ENCODE assay signal across 8 mouse cellular contexts in the genomic region with DNA sequence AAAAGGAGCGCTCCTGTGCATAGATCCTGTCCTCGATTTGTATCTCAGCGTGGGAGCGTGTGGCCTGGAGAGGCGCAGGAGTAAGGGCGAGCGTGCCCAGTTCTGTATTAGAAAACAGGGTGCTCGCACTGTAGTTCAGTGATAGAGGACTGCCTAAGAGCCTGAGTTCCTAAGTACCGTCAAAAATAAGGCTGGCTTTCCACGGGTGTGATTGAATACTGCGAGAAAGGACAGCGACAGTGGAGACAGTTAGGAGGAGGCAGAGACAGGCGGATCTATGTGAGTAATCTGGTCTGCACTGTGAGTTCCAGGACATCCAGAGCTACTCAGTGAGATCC. TPM values are rescaled to one million over a fixed set of nuclear protein-coding genes. Genes with fewer than 3 reads are reported as not detected.
DNase-seq lines count a peak whose midpoint lies in the region; ATAC-seq and TF ChIP-seq lines count a peak whose summit lies in the region.

No protein-coding gene starts in this region.

- ATAC-seq in heart, embryonic 11.5 days (replicated peaks; ENCODE audit: insufficient number of reproducible peaks, low FRiP score, low TSS enrichment), result no peak
- ATAC-seq in forebrain, embryonic 16.5 days, result no peak
- ATAC-seq in liver, embryonic 16.5 days (ENCODE audit: low read depth), result no peak
- no peak for ATAC-seq in erythroid progenitor cell, adult 5-6 weeks (replicated peaks; ENCODE audit: low FRiP score, poor library complexity, severe bottlenecking)

- H3K9ac ChIP-seq in heart, embryonic 11.5 days (ENCODE audit: low read depth, low read length), result no peak overlapping the region
- peak overlapping the region; percentile 63 for H3K9ac ChIP-seq in forebrain, embryonic 16.5 days (replicated peaks; ENCODE audit: low read depth, low read length)
- H3K9ac ChIP-seq in liver, embryonic 16.5 days (ENCODE audit: low read depth, low read length), result peak overlapping the region; percentile 45; the same call in 1 of the 2 replicates

- WGBS in heart, embryonic 11.5 days (ENCODE audit: insufficient replicate concordance), result 2% methylated on average over 13 of the region's 13 CpGs
- 2% methylated on average over 13 of the region's 13 CpGs for WGBS in forebrain, embryonic 16.5 days
- WGBS in liver, embryonic 16.5 days (ENCODE audit: insufficient replicate concordance), result 2% methylated on average over 13 of the region's 13 CpGs

- no peaks in the 10 kb centered on the region for H3K36me3 ChIP-seq in heart, embryonic 11.5 days (ENCODE audit: control insufficient read depth, insufficient read depth, low read length)
- H3K36me3 ChIP-seq in E14TG2a.4 (ENCODE audit: insufficient read depth, low read length), result no peaks in the 10 kb centered on the region
- no peaks in the 10 kb centered on the region for H3K36me3 ChIP-seq in forebrain, embryonic 16.5 days (ENCODE audit: control insufficient read depth, insufficient read depth)
- H3K36me3 ChIP-seq in liver, embryonic 16.5 days (ENCODE audit: control insufficient read depth, insufficient read depth), result no peaks in the 10 kb centered on the region

- no peaks in the 10 kb centered on the region for H3K4me1 ChIP-seq in heart, embryonic 11.5 days (ENCODE audit: control insufficient read depth, insufficient read depth, low read length)
- H3K4me1 ChIP-seq in E14TG2a.4 (replicated peaks; ENCODE audit: low read depth, low read length), result peaks cover 48% of the 10 kb centered on the region
- H3K4me1 ChIP-seq in forebrain, embryonic 16.5 days (replicated peaks; ENCODE audit: control insufficient read depth, insufficient read depth, low read length), result peaks cover 10% of the 10 kb centered on the region
- peaks cover 40% of the 10 kb centered on the region for H3K4me1 ChIP-seq in liver, embryonic 16.5 days (ENCODE audit: control insufficient read depth, low read depth, low read length)

- H3K9me3 ChIP-seq in heart, embryonic 11.5 days (replicated peaks; ENCODE audit: control insufficient read depth, low read length), result no peaks in the 10 kb centered on the region
- no peaks in the 10 kb centered on the region for H3K9me3 ChIP-seq in E14TG2a.4 (ENCODE audit: low read length)
- H3K9me3 ChIP-seq in forebrain, embryonic 16.5 days (ENCODE audit: control insufficient read depth, low read length), result no peaks in the 10 kb centered on the region
- no peaks in the 10 kb centered on the region for H3K9me3 ChIP-seq in liver, embryonic 16.5 days (replicated peaks; ENCODE audit: control insufficient read depth, low read length)

- H3K27ac ChIP-seq in heart, embryonic 11.5 days (ENCODE audit: low read depth, low read length), result no peak overlapping the region
- H3K27ac ChIP-seq in forebrain, embryonic 16.5 days (ENCODE audit: low read length), result no peak overlapping the region
- H3K27ac ChIP-seq in liver, embryonic 16.5 days (ENCODE audit: low read length), result no peak overlapping the region

- TF ChIP-seq CTCF in E14TG2a.4 (conservative IDR thresholded peaks at IDR 0.05; ENCODE audit: low read length), result no peak

- peak overlapping the region; percentile 54 for H3K4me3 ChIP-seq in heart, embryonic 11.5 days (ENCODE audit: low read depth, low read length)
- H3K4me3 ChIP-seq in E14TG2a.4 (replicated peaks; ENCODE audit: low read length), result peak overlapping the region; percentile 89
- H3K4me3 ChIP-seq in forebrain, embryonic 16.5 days (replicated peaks; ENCODE audit: low read length), result peak overlapping the region; percentile 71
- H3K4me3 ChIP-seq in liver, embryonic 16.5 days (ENCODE audit: low read depth, low read length), result peak overlapping the region; percentile 71

- DNase-seq in heart, adult 9 months (ENCODE audit: low spot score in 2 of 2), result no peak
- DNase-seq in adrenal gland, adult (ENCODE audit: inconsistent age in 2 of 2, low spot score in 1 of 2), result no peak
- DNase-seq in adrenal gland, postnatal 25 days, result no peak

- peak overlapping the region; percentile 91 for H3K4me2 ChIP-seq in heart, embryonic 11.5 days
- peak overlapping the region; percentile 99 for H3K4me2 ChIP-seq in forebrain, embryonic 16.5 days (ENCODE audit: low read length)
- H3K4me2 ChIP-seq in liver, embryonic 16.5 days (ENCODE audit: low read depth, low read length), result peak overlapping the region; percentile 98

- H3K27me3 ChIP-seq in heart, embryonic 11.5 days (ENCODE audit: control insufficient read depth, insufficient read depth, low read length), result peaks cover 8% of the 10 kb centered on the region
- peaks cover 55% of the 10 kb centered on the region for H3K27me3 ChIP-seq in E14TG2a.4 (ENCODE audit: insufficient read depth, low read length)
- no peaks in the 10 kb centered on the region; the same call in 1 of the 2 replicates for H3K27me3 ChIP-seq in forebrain, embryonic 16.5 days (replicated peaks; ENCODE audit: control insufficient read depth, insufficient read depth, low read length)
- H3K27me3 ChIP-seq in liver, embryonic 16.5 days (ENCODE audit: control insufficient read depth, insufficient read depth, low read depth, low read length), result no peaks in the 10 kb centered on the region

RNA-seq across cellular contexts. Expression of a gene that starts 0.3 kb away (rescaled TPM):
- polyA plus RNA-seq in heart, embryonic 11.5 days (2014; fragmentation: Nextera tagmentation; extraction: Ambion mirVana), result 2.8 and 5.0 TPM in 2 replicates
- 13.9 and 15.4 TPM in 2 replicates for polyA plus RNA-seq in forebrain, embryonic 16.5 days (2015; fragmentation: Nextera tagmentation; extraction: Ambion mirVana)
- 10.1 and 12.0 TPM in 2 replicates for polyA plus RNA-seq in liver, embryonic 16.5 days (2015; fragmentation: Nextera tagmentation; extraction: Ambion mirVana)
- total RNA-seq in adrenal gland, postnatal 25 days (2021), result 22.1 and 31.0 TPM in 2 replicates
- total RNA-seq in erythroid progenitor cell, adult 5-6 weeks (2015; ENCODE audit: low replicate concordance), result 0.36 and 5.4 TPM in 2 replicates
- 0.77 and 9.4 TPM in 2 replicates for total RNA-seq in erythroid progenitor cell, adult 5-6 weeks (2017; ENCODE audit: low replicate concordance)

RNA-seq across cellular contexts. Expression of a gene that starts 20.9 kb away (rescaled TPM):
- polyA plus RNA-seq in heart, embryonic 11.5 days (2014; fragmentation: Nextera tagmentation; extraction: Ambion mirVana), result not detected in 2 replicates
- not detected in 2 replicates for polyA plus RNA-seq in forebrain, embryonic 16.5 days (2015; fragmentation: Nextera tagmentation; extraction: Ambion mirVana)
- 0.07 TPM in 1 of 2 replicates, not detected in the other for polyA plus RNA-seq in liver, embryonic 16.5 days (2015; fragmentation: Nextera tagmentation; extraction: Ambion mirVana)
- 36.1 and 52.0 TPM in 2 replicates for total RNA-seq in adrenal gland, postnatal 25 days (2021)
- total RNA-seq in erythroid progenitor cell, adult 5-6 weeks (2015; ENCODE audit: low replicate concordance), result not detected in 2 replicates
- not detected in 2 replicates for total RNA-seq in erythroid progenitor cell, adult 5-6 weeks (2017; ENCODE audit: low replicate concordance)
